Mouse (Mus musculus) testis, postnatal 14 days (tissue): Measurements from ENCODE around the gene Tmem222.

ENCODE experiments used
- DNase-seq: peaks from one replicate; pipeline ENCODE4 v3.0.0; 2021; ENCODE audit warnings: low spot score

Gene Tmem222

GRCm38 (mm10) chr4:133251214-133251613 lies 26.4 kb downstream of the Tmem222 start:
- DNase-seq, result no peak

GRCm38 (mm10) chr4:133250609-133251008 lies 27.0 kb downstream of the Tmem222 start:
- peak; percentile 82 for DNase-seq

- DNase-seq, result no peak
Measured at GRCm38 (mm10) chr4:133247806-133248449, 29.7 kb downstream of the Tmem222 start.

GRCm38 (mm10) chr4:133247072-133247471 lies 30.5 kb downstream of the Tmem222 start:
- DNase-seq, result no peak

GRCm38 (mm10) chr4:133244289-133244688 lies 33.3 kb downstream of the Tmem222 start:
- DNase-seq, result no peak

GRCm38 (mm10) chr4:133243538-133243937 lies 34.1 kb downstream of the Tmem222 start:
- DNase-seq, result no peak

- DNase-seq, result no peak
Measured at GRCm38 (mm10) chr4:133242710-133243109, 34.9 kb downstream of the Tmem222 start.

- DNase-seq, result no peak
Measured at GRCm38 (mm10) chr4:133241910-133242309, 35.7 kb downstream of the Tmem222 start.

- DNase-seq, result peak; percentile 88
Measured at GRCm38 (mm10) chr4:133240934-133241908, 36.4 kb downstream of the Tmem222 start.

GRCm38 (mm10) chr4:133240490-133240921 lies 37.1 kb downstream of the Tmem222 start, which contains the start of gene Map3k6:
Gene Map3k6, plus strand, starts transcription at chr4:133240818.
- peak; percentile 81 for DNase-seq

- no peak for DNase-seq
Measured at GRCm38 (mm10) chr4:133237911-133238310, 39.7 kb downstream of the Tmem222 start.

- no peak for DNase-seq
Measured at GRCm38 (mm10) chr4:133235415-133235814, 42.2 kb downstream of the Tmem222 start.

GRCm38 (mm10) chr4:133234771-133235170 lies 42.8 kb downstream of the Tmem222 start:
- DNase-seq, result no peak

GRCm38 (mm10) chr4:133233285-133233976 lies 44.2 kb downstream of the Tmem222 start:
- no peak for DNase-seq

GRCm38 (mm10) chr4:133229582-133229981 lies 48.0 kb downstream of the Tmem222 start:
- DNase-seq, result no peak

GRCm38 (mm10) chr4:133227636-133228035 lies 50.0 kb downstream of the Tmem222 start:
- no peak for DNase-seq

GRCm38 (mm10) chr4:133226073-133226472 lies 51.5 kb downstream of the Tmem222 start:
- DNase-seq, result no peak

- DNase-seq, result no peak
Measured at GRCm38 (mm10) chr4:133223875-133224274, 53.7 kb downstream of the Tmem222 start.

GRCm38 (mm10) chr4:133221701-133222100 lies 55.9 kb downstream of the Tmem222 start:
- DNase-seq, result no peak

- DNase-seq, result peak; percentile 55
Measured at GRCm38 (mm10) chr4:133220656-133221055, 56.9 kb downstream of the Tmem222 start.

GRCm38 (mm10) chr4:133218745-133219144 lies 58.8 kb downstream of the Tmem222 start:
- DNase-seq, result no peak

GRCm38 (mm10) chr4:133217641-133218040 lies 60.0 kb downstream of the Tmem222 start:
- DNase-seq, result peak; percentile 66
